Mouse (Mus musculus) layer of hippocampus, adult 11-12 months (tissue): ENCODE data around the gene Gm6217.
"Not testable (repeated sequence)": the region's sequence is repeated elsewhere in the genome, so short reads cannot be mapped to it uniquely, and the experiment has no call there.

ENCODE experiments used
- DNase-seq: peaks from one replicate; pipeline ENCODE4 v3.0.0; 2022; ENCODE audit warnings: low spot score

Gm6217 gene

GRCm38 (mm10) chr1:82931326-82931725 is at the start of gene Gm6217:
Gene Gm6217, minus strand, starts transcription at chr1:82931399.
- not testable (repeated sequence) for DNase-seq

GRCm38 (mm10) chr1:82977840-82978239 is 46.6 kb upstream of the Gm6217 start:
- DNase-seq, result no peak

- DNase-seq, result no peak
Measured at GRCm38 (mm10) chr1:82975750-82976149, 44.6 kb upstream of the Gm6217 start.

DNA sequence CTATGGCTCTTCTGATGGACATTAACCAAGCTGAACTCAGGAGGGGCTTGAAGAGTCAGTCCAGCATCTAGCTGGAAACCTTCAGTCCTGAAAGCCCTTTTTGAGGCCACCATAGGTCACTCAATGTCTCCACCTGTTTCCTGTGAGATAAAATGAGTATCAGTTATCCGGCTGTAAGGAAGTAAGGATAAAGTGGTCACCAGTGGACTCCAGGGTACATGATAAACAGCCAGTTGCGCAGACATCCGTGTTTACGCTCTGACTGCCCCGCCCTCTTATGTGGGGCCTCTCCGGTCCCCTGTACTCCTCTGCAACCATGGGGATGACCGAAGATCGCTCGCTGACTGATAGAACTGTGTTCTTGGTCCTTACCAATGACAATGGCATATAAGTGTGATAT is 43.1 kb upstream of the Gm6217 start:
- DNase-seq, result no peak

DNA sequence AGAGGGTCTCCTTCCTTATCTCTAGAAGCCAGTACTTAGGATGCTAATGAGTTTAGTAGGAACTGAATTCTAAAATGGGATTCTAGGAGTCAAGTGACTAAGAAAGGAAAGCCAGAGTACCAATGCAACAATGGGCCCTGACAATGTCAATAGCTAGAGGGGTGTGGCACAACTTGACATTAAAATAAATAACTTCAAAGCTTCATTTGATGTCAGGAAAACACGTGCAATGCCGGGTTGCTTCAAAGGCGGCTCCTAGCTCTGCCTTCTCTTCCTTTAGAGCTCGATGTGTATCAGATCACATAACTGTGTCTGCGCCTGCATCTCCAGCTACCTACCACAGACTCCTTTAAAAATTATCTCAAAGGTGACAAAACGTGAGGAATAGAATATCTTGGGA is 42.7 kb upstream of the Gm6217 start:
- no peak for DNase-seq

- no peak for DNase-seq
Measured at GRCm38 (mm10) chr1:82973244-82973643, 42.0 kb upstream of the Gm6217 start.

DNA sequence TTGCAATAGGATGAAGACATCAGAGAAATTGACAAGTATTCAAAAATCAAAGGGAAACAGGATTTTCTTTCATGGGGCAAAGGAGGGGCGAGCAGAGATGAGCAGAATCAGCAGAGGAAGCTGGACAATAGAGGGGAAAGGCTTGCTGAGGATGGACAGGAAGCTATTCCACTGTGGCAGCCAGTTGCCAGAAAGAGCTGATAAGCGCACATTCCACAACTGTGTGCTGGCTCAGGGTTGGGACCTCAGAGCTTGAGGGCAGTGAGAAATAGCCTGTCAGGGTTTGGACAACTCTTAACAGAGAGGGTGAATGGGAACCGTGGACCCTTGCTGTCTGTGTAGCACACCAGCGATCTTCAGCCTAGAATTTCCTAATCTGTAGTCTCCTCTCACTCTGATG is 40.8 kb upstream of the Gm6217 start:
- DNase-seq, result no peak

DNA sequence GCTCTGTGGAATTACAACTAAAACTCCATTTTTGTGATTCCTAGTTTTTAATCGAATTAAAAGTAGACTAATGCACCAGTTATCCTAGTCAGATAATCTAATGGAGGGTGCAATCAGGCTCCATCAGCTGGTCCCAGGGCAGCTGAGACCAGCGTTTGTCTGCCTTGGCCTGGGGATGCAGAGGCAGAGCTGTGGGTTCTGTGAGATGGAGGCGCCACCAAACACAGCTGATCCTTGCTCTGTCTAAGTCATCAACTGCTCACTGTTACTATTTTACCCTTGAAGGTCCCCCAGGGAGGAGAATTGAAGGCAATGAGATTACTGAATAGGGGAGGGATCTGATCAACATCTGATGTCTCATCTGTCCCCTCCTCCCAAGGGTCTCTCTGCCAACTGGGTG is 35.2 kb upstream of the Gm6217 start:
- no peak for DNase-seq

- no peak for DNase-seq
Measured at GRCm38 (mm10) chr1:82959870-82960385, 28.7 kb upstream of the Gm6217 start, which contains the start of gene Gm47955. Gene Gm47955, plus strand, starts transcription at chr1:82960286.

- DNase-seq, result not testable (repeated sequence)
Measured at GRCm38 (mm10) chr1:82955913-82956312, 24.7 kb upstream of the Gm6217 start, which contains the start of gene Gm7544. Gene Gm7544, minus strand, starts transcription at chr1:82956013.

DNA sequence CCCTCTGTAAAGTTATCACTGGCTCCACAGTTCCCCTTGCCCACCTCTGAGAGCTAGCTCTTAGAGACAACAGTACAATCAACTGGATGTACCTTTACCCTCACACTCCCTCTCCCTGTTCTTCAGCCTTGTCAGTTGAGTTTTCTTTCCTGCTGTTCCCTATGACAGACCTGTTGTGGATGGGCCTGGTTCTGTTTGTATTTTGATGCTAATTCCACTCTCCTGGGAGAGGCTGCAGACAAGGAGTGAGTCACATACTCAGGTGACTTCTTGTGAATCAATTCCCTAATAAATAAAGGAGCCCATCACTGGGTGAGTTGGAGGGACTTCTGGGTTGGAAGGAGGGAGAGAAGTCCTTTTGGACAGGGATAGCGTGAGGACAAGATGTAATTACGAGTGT is 17.4 kb upstream of the Gm6217 start:
- no peak for DNase-seq

DNA sequence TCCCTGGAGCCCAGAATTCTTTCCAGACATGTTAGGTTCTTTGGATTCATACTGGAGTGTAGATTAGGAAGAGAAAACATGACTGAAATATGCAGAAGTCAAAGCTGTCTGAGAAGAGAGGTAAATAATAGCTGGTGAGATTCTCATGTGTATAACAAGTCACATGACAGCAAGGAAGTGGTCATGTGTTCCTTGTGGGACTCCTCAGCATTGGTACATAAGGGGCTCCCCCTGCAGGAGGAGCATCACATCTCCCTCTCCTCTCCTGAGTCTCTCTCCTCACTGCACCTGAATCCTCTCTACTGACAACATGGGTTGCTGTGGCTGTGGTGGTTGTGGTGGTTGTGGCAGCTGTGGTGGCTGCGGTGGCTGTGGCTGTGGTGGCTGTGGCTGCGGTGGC is 14.8 kb upstream of the Gm6217 start:
- not testable (repeated sequence) for DNase-seq

DNA sequence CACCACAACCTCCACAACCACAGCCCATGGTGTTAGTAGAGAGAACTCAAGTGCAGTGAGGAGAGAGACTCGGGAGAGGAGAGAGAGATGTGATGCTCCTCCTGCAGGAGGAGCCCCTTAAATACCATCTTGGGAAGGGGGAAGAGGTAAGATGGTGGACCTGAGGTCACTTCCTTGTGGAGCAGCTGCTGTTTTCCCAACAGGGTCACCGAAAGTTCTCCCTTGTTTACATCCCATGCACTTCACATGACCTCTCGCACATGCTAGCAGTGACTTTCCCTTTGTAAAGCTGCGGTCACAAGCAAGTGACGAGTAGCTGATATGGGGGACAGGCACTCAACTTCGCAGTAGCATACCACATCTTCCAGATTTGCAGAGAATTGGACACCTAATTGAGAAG is 12.1 kb upstream of the Gm6217 start, which contains the start of gene A030003K21Rik:
Gene A030003K21Rik, minus strand, starts transcription at position 94 of the 400 bp plus-strand sequence.
- DNase-seq, result not testable (repeated sequence)

DNA sequence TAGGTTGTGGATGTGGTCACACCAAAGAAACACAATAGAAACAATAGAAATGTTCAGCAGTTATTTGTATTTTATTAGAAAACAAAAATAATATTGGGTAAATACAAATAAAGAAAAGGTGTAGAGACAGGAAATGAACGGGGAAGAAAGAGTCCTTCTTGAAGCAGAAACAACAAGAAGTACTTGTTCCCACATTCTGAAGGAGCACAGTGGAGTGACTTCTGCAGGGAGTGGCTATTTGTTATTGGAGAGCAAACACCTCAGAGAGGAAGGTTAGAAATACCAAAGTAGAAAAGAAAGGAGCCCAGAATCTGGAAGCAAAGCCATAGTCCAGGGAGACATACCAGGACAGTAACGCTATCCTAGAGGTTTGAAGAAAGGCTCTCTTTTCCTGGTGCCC is 11.3 kb upstream of the Gm6217 start:
- DNase-seq, result not testable (repeated sequence)

- DNase-seq, result no peak
Measured at GRCm38 (mm10) chr1:82938666-82939065, 7.5 kb upstream of the Gm6217 start.

GRCm38 (mm10) chr1:82930558-82930957 is 641 bp downstream of the Gm6217 start:
- DNase-seq, result not testable (repeated sequence)

GRCm38 (mm10) chr1:82924650-82925049 is 6.5 kb downstream of the Gm6217 start, which contains the start of gene A030014E15Rik:
Gene A030014E15Rik, plus strand, starts transcription at chr1:82924917.
- no peak for DNase-seq

DNA sequence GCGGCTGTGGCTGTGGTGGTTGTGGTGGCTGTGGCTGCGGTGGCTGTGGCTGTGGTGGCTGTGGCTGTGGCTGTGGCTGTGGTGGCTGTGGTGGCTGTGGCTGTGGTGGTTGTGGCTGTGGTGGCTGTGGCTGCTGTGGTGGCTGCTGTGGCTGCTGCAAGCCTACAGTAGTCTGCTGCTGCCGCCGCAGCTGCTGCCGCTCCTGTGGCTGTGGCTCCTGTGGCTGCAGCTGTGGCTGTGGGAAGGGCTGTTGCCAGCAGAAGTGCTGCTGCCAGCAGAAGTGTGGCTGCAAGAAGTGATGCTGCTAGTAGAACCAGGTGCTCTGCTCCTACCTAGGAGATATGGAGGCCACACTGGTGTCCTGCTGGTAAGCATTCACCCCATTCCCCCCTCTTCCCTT is 17.8 kb downstream of the Gm6217 start:
- DNase-seq, result not testable (repeated sequence)

DNA sequence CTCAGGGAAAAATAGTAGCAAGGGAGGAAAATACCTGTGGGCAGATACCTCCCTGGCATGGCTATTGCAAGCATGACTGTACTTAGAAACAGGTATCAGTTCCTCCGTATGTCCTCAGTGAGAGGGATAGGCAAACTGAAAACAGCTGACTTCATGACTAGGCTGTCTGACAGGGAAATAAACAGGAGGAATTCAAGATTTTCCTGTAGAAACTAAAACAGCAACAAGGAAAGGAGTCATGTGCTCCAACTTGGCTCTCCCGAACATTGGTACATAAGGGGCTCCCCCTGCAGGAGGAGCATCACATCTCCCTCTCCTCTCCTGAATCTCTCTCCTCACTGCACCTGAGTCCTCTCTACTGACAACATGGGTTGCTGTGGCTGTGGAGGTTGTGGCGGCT is 18.2 kb downstream of the Gm6217 start, which contains the start of gene A030005L19Rik:
Gene A030005L19Rik, plus strand, starts transcription at position 301 of the 400 bp plus-strand sequence.
- DNase-seq, result no peak

DNA sequence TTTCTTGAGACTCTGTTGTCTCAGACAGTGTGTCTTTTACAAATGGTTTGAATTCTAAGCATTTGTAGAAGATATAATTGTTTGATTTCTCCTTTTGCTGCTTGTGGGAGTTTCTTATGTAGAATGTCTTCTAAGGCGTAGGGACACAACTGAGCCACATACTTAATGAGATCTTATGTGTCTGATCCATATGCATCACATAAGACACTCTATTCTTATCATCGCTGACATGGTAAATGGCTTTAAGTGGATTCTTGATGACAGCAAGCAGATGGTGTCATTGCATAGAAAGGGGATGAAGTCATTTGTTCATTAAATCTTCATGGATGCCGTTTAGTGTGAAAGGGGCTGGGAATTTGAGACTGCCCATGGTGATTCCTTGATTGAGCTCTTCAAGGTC is 25.3 kb downstream of the Gm6217 start:
- no peak for DNase-seq

GRCm38 (mm10) chr1:82901201-82901600 is 30.0 kb downstream of the Gm6217 start:
- DNase-seq, result no peak

GRCm38 (mm10) chr1:82900567-82900966 is 30.6 kb downstream of the Gm6217 start:
- DNase-seq, result no peak

GRCm38 (mm10) chr1:82893269-82893668 is 37.9 kb downstream of the Gm6217 start:
- no peak for DNase-seq
